Mouse (Mus musculus): ENCODE data around the gene Naa40.

Gene Naa40

DNA sequence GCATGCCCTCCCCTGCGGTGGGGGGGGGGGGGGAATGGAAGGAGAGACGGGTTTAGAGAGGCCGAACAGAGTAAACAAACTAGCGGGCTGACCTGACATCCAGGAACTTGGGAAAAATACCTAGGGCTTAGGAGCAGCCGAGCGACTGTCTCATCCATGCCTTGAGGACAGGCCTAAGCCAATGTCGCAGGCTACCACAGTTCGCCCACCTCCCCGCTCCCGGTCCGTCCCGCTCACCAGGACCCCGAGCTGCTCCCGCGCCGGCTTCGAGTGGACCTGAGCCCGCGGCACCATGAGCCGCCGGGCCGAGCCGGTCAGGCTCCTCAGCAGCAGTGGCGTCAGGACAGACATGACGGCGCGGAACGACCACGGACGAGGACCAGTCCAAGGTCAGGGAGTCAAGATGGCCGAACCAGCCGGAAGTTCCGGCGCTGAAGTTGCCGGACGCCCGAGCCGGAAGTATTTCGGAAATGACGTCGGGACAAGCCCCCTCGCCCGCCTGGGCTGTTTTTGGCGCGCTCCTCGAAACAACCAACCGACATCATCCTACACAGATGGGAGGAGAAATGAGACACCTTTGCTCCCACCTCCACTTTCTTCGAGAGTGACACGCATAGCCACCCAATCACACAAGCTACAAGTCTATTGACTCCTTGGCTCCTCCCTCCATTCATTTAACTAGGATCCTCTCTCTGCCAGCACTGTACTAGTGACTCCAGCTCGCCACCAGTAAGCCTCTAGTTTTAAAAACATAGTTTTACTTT is 23.6 kb downstream of the Naa40 start, which contains the start of gene Cox8a:
Gene Cox8a (minus strand): TSS at position 455 of the 764 bp plus-strand sequence.
- DNase-seq (ENCODE audit: low read depth, low spot score), result peak; percentile 99

DNA sequence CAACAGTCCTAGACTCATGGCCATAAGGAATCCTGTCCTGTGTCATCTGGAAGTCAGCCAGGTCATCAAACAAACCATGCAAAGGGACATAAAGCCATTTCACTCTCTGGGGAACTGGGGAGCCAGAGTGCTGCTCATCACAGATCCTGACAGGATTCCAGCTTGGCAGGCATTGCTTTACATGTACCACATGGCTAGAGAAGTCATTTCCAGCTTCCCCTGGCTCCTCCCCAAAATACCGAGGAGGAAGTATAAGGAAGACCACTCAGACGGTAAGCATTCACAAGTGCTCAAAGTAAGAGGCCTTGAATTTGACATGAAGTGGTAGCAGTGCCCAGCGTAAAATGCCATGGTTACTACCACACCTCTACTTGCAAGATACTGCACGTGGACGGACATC is 26.5 kb downstream of the Naa40 start:
- DNase-seq (ENCODE audit: low read depth, low spot score), result no peak

DNA sequence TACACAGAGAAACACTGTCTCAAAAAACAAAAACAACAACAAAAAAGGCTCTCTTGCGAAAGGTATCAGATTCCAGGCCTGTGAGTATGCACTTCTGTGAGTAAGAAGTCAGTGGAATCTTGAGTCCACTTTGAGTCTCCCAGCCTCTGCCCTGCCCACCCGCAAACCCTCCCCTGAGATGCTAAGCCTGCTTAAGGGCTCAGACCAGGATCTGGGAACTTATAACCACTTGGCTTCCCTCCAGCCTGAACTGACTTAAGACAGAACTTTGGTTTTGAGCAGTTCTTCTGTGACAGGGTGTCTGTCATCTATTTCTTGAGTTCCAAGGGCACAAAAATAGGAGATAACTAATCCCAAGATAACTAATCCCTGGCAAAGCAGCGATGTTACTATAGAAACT is 28.0 kb downstream of the Naa40 start:
- no peak for DNase-seq (ENCODE audit: low read depth, low spot score)

DNA sequence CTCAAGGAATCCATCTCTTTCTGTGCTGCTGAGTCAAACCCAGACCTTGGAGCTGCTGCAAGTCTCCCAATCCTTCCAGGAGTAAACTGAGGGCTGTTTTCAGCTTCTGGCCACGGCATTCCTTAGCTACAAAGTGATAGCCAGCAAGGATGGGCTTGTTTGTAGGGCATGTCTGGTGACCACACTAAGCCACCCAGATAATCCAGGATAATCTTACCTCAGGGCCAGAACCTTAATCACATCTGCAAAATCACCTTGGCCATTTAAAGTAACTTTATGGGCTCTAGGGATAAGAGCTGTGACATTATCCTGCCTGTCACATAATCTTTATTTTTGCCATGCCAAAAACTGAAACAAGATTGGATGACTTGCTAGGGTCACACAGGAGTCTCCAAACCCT is 28.8 kb downstream of the Naa40 start:
- DNase-seq (ENCODE audit: low read depth, low spot score), result no peak

DNA sequence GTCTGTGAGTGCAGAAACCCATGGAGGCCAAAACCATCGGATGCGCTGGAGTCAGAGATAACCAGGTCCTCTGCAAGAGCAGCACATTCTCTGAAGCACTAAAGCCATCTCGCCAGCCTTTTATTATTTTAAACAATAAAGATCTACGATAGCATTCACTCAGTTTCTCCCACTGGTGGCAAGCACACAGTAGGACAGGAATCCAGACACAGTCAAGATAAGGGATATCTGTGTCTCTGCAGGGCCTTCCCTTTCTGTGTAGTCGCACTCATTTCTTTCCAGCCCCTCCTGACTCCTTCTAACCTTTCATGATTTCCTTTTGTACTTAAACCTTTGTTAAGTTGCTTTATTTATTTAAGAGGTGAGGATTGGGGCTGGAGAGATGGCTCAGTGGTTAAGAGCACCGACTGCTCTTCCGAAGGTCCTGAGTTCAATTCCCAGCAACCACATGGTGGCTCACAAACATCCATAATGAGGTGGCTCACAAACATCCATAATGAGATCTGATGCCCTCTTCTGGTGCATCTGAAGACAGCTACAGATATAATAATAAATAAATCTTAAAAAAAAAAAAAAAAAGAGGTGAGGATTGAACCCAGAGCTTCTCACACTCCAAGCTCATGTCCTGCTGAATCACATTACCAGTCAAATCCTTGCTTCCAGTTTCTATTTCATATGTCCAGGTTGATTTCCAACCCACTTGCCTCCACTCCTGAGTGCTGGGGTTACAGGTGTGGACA is 30.9 kb downstream of the Naa40 start:
- DNase-seq (ENCODE audit: low read depth, low spot score), result no peak

DNA sequence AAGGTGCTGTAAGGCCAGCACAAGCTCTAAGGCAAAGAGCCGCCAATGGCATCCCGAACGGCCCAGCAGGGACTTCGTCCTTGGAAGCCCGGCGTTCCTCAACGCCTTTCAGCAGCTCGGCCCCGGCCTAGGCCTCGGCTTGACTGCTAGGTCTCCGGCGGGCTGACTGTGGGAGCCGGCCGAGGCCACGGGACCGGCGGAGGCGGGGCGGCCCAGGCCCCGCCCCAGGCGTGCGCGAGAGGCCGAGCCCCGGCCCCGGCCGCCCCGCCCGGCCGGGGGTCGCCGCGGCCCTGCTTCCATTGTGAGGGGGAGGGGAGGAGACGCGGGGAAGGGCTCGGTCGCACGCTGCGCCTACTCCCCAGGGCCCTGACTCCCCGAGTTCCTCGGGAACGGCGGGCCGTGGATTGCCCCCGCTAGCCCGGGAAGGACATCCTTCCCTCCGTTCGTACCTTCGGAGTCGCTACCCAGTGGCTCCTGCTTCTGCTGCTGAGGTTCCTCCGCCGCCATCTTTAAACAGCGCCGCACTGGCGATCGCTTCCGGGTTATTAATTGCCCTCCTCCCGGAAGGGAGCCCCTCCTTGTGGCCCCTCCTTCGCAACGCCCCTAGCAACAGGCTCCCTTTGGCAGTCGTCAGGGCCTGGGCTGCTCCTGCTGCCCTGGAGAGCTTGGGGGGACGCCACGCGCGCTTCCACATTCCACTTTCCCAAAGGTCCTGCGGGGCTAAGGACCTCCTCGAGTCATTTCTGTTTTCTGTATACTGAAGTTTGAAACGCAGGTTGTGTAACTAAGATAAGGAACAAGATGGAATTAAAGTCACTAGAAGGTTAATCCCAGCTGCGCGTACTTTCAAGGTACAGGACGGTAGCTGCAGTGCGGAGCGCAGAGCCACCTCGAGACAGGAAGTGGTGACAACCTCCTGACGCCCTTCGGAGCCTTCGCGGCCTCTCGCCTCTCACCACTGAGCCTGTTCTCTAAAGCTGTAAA is 34.9 kb downstream of the Naa40 start, which contains the start of gene Otub1:
Gene Otub1 (minus strand): TSS at position 564 of the 984 bp plus-strand sequence.
- peak; percentile 97 for DNase-seq (ENCODE audit: low read depth, low spot score)

DNA sequence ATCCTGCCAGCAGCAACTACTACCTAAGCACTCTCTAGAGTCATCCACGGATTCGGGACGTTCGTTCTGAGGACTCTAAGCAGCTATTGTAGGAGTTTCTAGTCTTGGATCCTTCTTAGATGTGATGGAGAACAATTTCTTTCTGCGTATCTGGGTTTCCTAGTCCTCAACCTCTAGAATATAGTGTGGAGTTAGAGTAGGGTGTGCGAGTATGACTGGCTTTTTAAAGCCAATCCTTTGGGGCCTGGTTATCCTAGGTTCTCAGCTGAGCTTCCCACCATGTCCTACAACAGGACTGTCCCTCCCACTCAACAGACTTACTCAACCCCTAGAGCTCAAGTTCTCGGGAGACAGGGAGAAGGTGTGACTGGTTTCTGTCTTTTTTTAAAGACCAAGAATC is 35.7 kb downstream of the Naa40 start:
- DNase-seq (ENCODE audit: low read depth, low spot score), result no peak

DNA sequence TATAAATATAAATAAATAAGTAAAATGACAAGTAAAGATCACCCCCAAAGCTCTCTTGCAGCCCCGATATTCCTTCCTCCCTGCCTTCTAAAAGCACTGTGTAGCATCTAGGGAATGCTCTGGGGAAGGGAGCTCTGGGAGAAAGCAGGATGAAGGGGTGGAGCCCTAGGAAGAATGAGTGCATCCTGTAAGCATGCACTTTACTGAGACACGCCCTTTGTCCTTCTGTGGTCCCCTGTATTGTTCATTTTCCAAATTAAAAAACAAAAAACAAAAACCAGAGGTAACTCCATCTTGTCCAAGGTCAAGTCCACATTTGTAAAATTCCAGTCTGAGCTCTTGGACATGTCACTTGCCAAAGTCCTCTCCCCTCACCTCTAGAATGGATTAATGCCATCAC is 36.1 kb downstream of the Naa40 start:
- no peak for DNase-seq (ENCODE audit: low read depth, low spot score)

DNA sequence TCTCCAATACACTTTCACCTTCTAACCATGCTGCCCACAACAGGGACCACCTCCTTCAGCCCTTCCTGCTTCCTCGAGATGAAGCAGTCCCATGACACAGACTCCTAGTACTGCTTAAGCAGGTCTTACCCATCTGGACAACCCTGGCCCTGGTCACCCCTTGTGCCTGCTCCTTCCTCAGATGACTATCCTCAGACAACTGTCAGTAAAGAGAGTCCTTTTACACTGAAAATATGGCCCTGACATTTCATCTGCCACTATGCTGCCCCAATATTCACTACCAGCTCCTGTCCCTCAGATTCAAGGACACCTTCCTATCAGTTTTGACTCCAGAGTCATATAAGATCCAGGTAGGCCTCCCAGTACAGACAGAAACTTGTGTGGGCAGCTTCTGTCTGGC is 40.6 kb downstream of the Naa40 start:
- no peak for DNase-seq (ENCODE audit: low read depth, low spot score)

DNA sequence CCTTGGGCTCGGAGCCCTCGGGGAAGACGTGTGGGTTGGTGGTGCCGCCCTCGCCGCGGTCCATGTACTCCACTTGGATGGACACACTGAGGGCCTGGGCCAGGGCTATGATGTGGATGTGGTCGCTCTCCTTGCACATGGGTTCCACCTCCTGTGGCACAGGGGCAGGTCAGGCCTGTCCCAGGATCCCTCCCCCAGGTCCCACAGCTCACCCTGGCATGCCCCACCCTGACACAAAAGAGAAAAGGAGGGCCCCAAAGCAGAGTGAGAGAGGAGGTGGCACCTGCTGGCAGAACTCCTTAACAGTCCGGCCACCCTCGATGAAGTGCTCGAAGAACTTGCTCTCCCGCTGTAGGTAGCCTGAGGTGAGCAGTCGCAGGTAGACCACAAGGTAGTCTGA is 41.9 kb downstream of the Naa40 start:
- no peak for DNase-seq (ENCODE audit: low read depth, low spot score)

DNA sequence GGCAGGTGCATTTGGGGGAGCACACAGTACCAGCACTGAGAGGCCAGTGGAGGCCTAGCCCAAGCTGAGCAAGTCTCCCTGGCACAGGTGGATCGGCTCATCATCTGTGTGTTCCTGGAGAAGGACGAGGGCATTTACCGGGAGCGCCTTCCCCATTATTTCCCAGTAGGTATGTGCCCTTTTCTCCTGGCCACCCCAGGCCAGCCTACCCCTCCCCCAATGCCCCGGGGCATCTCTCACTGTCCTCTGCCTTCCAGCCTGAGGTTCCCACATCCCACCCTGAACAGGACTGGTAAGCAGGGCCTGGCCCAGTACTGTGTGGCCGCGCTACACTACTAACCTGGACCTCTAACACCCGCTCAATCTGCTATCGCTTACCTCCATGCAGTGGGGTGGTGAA is 43.5 kb downstream of the Naa40 start:
- DNase-seq (ENCODE audit: low read depth, low spot score), result no peak

DNA sequence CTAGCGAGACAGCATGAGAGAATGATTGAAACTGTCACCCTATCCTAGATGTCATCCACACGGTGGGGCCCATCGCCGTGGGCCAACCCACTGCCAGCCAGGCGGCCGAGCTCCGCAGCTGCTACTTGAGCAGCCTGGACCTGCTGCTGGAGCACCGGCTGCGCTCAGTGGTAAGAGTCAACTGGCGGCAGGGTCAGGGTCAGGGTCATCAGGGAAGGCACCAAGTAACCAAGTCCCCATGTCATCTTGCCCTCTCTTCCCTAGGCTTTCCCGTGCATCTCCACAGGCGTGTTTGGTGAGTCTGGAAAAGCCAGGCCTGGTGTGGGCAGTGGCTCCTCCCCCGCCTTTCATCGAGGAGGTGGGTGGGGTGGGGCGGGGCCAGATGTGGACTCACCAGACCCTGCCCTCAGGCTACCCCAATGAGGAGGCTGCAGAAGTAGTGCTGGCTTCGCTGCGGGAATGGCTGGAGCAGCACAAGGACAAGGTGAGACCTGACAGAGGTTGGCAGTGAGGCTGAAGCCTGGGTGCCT is 44.2 kb downstream of the Naa40 start:
- peak; percentile 95 for DNase-seq (ENCODE audit: low read depth, low spot score)

DNA sequence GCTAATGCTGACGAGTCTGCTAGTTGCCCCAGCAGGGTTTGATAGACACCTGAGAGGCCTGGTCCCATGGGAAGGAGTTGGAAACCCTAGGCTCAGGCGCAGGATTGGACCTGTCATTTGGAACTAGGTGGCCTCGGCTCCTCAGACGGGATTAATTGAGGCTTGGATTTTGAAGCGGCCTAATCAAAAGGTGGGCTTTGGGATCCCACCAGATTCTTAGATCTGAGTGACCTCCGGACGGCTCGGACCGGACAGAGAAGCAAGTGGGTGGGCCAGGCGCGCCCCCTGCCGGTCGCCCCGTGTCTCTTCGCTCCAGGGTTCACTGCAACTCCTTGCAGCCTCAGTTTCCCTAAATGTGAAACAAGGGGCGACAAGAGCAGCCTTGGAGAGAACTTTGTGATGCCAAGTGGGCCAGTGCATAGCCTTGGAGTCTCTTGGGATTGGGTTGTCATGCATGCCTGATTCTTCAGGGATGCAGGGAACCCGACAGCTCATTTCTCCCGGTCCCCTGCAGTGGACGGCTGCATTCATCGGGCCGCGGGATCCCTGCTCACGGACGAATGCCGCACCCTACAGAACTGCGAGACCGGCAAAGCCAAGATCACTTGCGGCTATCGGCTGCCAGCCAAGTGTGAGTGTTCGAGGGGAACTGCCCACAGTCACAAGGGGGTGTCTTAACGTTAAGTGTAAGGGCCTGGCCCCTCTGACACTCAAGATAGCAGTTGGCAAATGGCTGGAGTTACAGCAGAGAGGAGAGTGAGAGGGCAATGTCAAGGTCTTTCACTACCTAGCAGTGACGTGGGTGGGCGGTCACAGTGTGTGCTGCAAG is 44.9 kb downstream of the Naa40 start:
- DNase-seq (ENCODE audit: low read depth, low spot score), result peak; percentile 71

DNA sequence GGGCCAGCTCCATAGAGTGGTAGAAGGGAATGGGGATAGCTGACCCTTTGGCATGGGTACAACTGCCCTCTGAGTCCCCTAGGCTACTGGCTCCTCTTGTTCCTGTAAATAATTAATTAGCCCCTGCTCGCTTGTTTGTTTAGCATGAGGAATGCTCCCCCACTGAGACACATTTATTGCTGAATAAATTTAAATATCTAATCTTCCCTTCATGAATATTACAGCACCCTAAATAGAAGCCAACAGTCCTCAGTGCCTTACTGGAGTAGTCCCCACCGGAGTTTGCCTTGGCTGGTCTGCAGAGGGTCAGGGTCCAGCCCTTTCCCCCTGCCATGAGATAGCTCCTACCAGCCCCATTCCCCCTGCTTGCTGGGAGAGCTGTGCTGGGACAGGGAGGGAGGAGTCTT is 48.4 kb downstream of the Naa40 start:
- DNase-seq (ENCODE audit: low read depth, low spot score), result no peak

DNA sequence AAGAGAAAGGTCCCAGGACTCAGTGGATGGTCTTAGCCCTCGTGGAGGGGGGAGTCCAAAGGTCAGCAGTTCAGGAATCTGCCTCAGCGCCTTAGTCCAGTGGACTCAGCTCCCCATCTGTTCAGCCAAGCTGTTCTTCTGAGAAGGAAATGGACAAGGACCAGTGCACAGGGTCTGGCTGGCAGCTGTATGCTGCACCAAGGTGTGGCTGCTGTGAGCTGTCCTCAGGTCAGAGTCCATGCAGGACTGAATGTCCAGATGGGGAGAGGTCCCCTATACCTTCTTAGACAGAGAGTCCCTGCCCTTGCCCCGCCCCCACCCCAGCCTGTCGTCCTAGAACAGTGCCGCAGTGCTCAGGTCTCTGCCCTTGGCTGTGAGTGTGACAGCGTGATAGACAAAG is 49.3 kb downstream of the Naa40 start:
- DNase-seq (ENCODE audit: low read depth, low spot score), result no peak

DNA sequence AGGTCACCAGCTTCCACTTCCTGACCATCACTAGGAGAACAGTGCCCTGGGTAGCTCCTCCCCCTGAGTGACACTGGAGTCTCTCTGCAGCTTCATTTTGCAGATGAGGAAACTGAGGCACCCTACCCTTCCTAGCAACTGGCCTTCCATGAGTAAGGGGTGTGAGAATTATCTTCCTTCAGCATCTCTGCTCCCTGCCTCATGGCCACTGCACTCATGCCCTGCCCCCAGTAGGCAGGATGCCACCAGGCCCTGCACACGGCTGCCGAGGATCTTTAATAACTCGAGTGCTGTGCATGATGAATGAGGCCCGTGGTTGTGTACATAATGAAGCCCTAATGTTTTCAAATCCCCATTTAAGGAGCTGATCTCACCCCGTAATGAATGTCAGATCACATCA is 50.0 kb downstream of the Naa40 start:
- DNase-seq (ENCODE audit: low read depth, low spot score), result no peak

DNA sequence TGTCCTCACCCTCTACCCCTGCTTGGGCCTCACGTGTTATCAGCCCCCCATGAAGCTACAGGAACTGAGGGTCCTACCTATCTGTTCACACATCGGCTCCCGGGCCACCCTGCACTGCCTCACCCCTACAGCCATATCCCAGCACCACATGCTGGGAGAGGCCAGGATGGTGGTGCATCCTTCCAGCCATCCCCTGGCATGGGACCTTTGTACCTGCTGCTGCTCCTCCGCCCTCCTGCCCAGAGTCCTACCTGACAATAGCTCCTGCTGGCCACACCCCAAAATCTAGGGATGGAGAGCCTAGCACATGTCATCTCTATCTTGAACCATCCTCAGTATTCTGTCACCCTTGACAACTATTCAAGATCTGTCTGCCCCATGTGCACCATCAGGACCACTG is 52.0 kb downstream of the Naa40 start:
- no peak for DNase-seq (ENCODE audit: low read depth, low spot score)

DNA sequence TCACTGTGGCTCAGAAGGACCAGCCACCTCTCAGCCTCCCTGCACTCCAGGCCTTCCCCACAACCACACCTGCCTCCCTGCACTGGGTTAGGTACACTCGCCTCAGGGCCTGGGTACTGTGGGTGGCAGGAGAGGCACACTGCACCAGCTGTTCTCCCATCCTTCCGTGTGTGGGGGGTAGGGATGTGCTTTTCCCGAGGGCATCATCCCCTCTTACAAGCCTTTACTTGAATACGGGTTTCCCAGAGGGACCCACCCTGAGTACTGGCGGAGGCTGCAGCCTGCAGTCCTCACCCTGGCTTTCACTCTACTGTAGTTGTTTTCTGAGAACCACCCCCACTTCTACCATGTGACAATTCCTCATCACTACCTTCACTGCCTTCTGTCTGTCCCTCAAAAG is 53.8 kb downstream of the Naa40 start:
- no peak for DNase-seq (ENCODE audit: low read depth, low spot score)

DNA sequence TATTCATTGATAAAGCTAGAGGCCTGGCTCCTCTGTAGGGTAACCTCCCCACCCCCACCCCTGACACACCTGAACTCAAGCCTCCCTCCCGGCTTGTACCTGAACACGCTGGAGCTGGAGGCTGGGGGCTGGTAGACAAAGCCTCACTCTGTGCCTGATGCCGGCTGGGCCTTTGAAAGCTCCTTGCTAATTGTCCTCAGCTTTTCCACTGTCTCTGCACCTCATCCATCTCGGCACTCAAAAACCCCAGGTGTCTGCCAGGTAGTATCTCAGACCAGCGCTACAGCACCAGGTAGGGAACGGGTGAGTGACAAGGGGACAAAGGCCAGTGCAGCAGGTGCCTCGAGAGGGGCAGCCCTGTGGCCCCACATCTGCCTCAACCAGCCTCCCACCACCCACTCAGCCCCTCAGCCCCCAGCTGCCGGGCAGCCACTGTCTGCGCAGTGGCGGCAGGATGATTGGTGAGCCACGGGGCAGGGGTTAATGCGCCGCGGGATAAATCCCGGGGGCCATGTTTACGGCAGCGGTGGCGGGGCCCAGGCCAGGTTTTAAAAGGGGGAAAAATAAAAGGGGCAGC is 55.2 kb downstream of the Naa40 start:
- DNase-seq (ENCODE audit: low read depth, low spot score), result no peak

DNA sequence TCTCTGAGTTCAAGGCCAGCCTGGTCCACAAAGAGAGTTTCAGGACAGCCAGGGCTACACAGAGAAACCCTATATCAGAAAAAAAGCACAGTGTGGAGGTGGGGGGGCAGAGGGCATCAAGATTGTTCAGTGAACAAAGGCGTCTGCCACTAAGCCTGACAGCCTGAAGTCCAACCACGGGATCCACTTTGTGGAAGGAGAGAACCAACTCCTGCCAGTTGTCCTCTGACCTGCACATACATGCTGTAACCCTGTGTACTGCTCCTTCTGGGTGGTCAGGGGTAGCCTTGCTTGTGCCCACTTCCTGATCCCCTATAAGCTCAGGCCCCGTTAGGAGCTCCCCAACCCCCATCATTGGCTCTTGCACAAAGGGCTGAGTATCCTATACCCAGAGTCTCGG is 55.9 kb downstream of the Naa40 start:
- DNase-seq (ENCODE audit: low read depth, low spot score), result no peak
